Mouse (Mus musculus) MEL (cell line): ENCODE results near the gene Lgr6. TPM values are rescaled to one million over a fixed set of nuclear protein-coding genes. Genes with fewer than 3 reads are reported as not detected.

Source experiments
- DNase-seq: peaks from one replicate; pipeline ENCODE4 v3.0.0; 2011; ENCODE audit warnings: low read depth, low spot score
- H3K27ac ChIP-seq: 2 replicates; pipeline ENCODE4 v1.5.1; 2012; ENCODE audit warnings: low read depth, mild to moderate bottlenecking, control low read depth, low read length, moderate library complexity; ENCODE audit not compliant: control insufficient read depth
- H3K27me3 ChIP-seq, 2 experiments: fragments of 150-350 bp in 1 of 2; sonication (generic) in 1 of 2; 2 replicates each; pipeline ENCODE4 v1.6.1; 2012; ENCODE audit warnings: low read length in 2 of 2, mild to moderate bottlenecking in 2 of 2, improper control_type of control experiment in 1 of 2, moderate library complexity in 1 of 2; ENCODE audit not compliant: insufficient read depth in 2 of 2, control insufficient read depth in 1 of 2
- H3K36me3 ChIP-seq, 2 experiments: 2 replicates each; pipeline ENCODE4 v1.6.1; 2012 to 2014; ENCODE audit warnings: low read length in 2 of 2, improper control_type of control experiment in 1 of 2, inconsistent platforms in 1 of 2, mild to moderate bottlenecking in 1 of 2; ENCODE audit not compliant: insufficient read depth in 2 of 2, control insufficient read depth in 1 of 2
- H3K4me1 ChIP-seq, 2 experiments: fragments of 150-350 bp in 1 of 2; sonication (generic) in 1 of 2; 2 replicates each; pipeline ENCODE4 v1.6.1; 2012; ENCODE audit warnings: low read length in 2 of 2, improper control_type of control experiment in 1 of 2, mild to moderate bottlenecking in 1 of 2; ENCODE audit not compliant: insufficient read depth in 2 of 2, control insufficient read depth in 1 of 2
- H3K4me3 ChIP-seq, 2 experiments: fragments of 150-350 bp in 1 of 2; sonication (generic) in 1 of 2; 2 replicates each; pipeline ENCODE4 v1.5.1; 2012; ENCODE audit warnings: low read depth in 2 of 2, low read length in 2 of 2, mild to moderate bottlenecking in 2 of 2, moderate library complexity in 2 of 2, control low read depth in 1 of 2, improper control_type of control experiment in 1 of 2; ENCODE audit not compliant: control insufficient read depth in 1 of 2, insufficient read depth in 1 of 2
- H3K79me2 ChIP-seq: 2 replicates; pipeline ENCODE4 v1.6.1; 2012; ENCODE audit warnings: mild to moderate bottlenecking, low read length, moderate library complexity; ENCODE audit not compliant: control insufficient read depth, poor library complexity, insufficient read depth
- H3K9ac ChIP-seq: 2 replicates; pipeline ENCODE4 v1.6.1; 2012; ENCODE audit warnings: low read depth, mild to moderate bottlenecking, control low read depth, low read length, moderate library complexity; ENCODE audit not compliant: control insufficient read depth, poor library complexity, severe bottlenecking
- H3K9me3 ChIP-seq: fragments of 150-350 bp; sonication (generic); replicated peaks from 2 replicates; pipeline ENCODE4 v1.6.1; 2012; ENCODE audit warnings: mild to moderate bottlenecking, low read length, improper control_type of control experiment, moderate library complexity; ENCODE audit not compliant: insufficient read depth
- BHLHE40 ChIP-seq: IDR thresholded peaks from 2 replicates; pipeline ENCODE4 v1.6.1; 2012; ENCODE audit warnings: low read depth, mild to moderate bottlenecking, inconsistent platforms, low read length, improper control_type of control experiment, borderline replicate concordance
- CHD2 ChIP-seq: IDR thresholded peaks from 2 replicates; pipeline ENCODE4 v1.6.1; 2011; ENCODE audit warnings: low read length, improper control_type of control experiment
- CTCF ChIP-seq, 3 experiments: IDR thresholded peaks in 2 of 3; conservative IDR thresholded peaks in 1 of 3; 2 replicates each; pipeline ENCODE4 v1.5.1; 2011 to 2012; ENCODE audit warnings: low read length in 3 of 3, low read depth in 2 of 3, mild to moderate bottlenecking in 2 of 3, improper control_type of control experiment in 1 of 3, inconsistent platforms in 1 of 3, mixed read lengths in 1 of 3, moderate library complexity in 1 of 3; ENCODE audit not compliant: control insufficient read depth in 1 of 3, insufficient read depth in 1 of 3, poor library complexity in 1 of 3, severe bottlenecking in 1 of 3
- E2F4 ChIP-seq: IDR thresholded peaks from 2 replicates; pipeline ENCODE4 v1.6.1; 2011; ENCODE audit warnings: low read depth, low read length, improper control_type of control experiment, borderline replicate concordance
- ELF1 ChIP-seq: IDR thresholded peaks from 2 replicates; pipeline ENCODE4 v1.6.1; 2014; ENCODE audit warnings: low read depth, mild to moderate bottlenecking, inconsistent platforms, low read length, improper control_type of control experiment, moderate library complexity
- EP300 ChIP-seq, 2 experiments: IDR thresholded peaks; 2 replicates each; pipeline ENCODE4 v1.6.1; 2011; ENCODE audit warnings: improper control_type of control experiment in 2 of 2, low read length in 2 of 2, low read depth in 1 of 2, mild to moderate bottlenecking in 1 of 2
- ETS1 ChIP-seq: IDR thresholded peaks from 2 replicates; pipeline ENCODE4 v1.6.1; 2012; ENCODE audit warnings: low read depth, mild to moderate bottlenecking, inconsistent platforms, low read length, improper control_type of control experiment, moderate library complexity
- HCFC1 ChIP-seq: IDR thresholded peaks from 2 replicates; pipeline ENCODE4 v1.6.1; 2012; ENCODE audit warnings: low read depth, mild to moderate bottlenecking, inconsistent platforms, low read length, improper control_type of control experiment, moderate library complexity
- JUND ChIP-seq: IDR thresholded peaks from 2 replicates; pipeline ENCODE4 v1.6.1; 2011; ENCODE audit warnings: low read depth, mild to moderate bottlenecking, improper control_type of control experiment, low read length
- KAT2A ChIP-seq: conservative IDR thresholded peaks from 2 replicates; pipeline ENCODE4 v1.6.1; 2012; ENCODE audit warnings: low read depth, low read length, improper control_type of control experiment, inconsistent platforms
- MAFK ChIP-seq: IDR thresholded peaks from 2 replicates; pipeline ENCODE4 v1.6.1; 2011; ENCODE audit warnings: low read depth, mild to moderate bottlenecking, low read length, improper control_type of control experiment, borderline replicate concordance
- MAX ChIP-seq: IDR thresholded peaks from 2 replicates; pipeline ENCODE4 v1.6.1; 2011; ENCODE audit warnings: low read length, improper control_type of control experiment
- MAZ ChIP-seq: IDR thresholded peaks from 2 replicates; pipeline ENCODE4 v1.6.1; 2012; ENCODE audit warnings: low read depth, mild to moderate bottlenecking, inconsistent platforms, low read length, improper control_type of control experiment
- MXI1 ChIP-seq: IDR thresholded peaks from 2 replicates; pipeline ENCODE4 v1.6.1; 2011; ENCODE audit warnings: mild to moderate bottlenecking, low read depth, low read length, improper control_type of control experiment
- MYB ChIP-seq: IDR thresholded peaks from 2 replicates; pipeline ENCODE4 v1.6.1; 2011; ENCODE audit warnings: mild to moderate bottlenecking, low read depth, low read length, improper control_type of control experiment
- NELFE ChIP-seq: IDR thresholded peaks from 2 replicates; pipeline ENCODE4 v1.6.1; 2011; ENCODE audit warnings: low read depth, low read length, improper control_type of control experiment
- NRF1 ChIP-seq: IDR thresholded peaks from 2 replicates; pipeline ENCODE4 v1.6.1; 2014; ENCODE audit warnings: low read depth, mild to moderate bottlenecking, inconsistent platforms, low read length, improper control_type of control experiment, moderate library complexity; ENCODE audit not compliant: poor library complexity, insufficient read depth, severe bottlenecking
- POLR2A ChIP-seq, 2 experiments: IDR thresholded peaks; 2 replicates each; pipeline ENCODE4 v1.6.1; 2011 to 2012; ENCODE audit warnings: low read length in 2 of 2, mild to moderate bottlenecking in 2 of 2, control low read depth in 1 of 2, improper control_type of control experiment in 1 of 2, low read depth in 1 of 2, moderate library complexity in 1 of 2; ENCODE audit not compliant: control insufficient read depth in 1 of 2, insufficient read depth in 1 of 2, poor library complexity in 1 of 2
- POLR2AphosphoS2 ChIP-seq: IDR thresholded peaks from 2 replicates; pipeline ENCODE4 v1.6.1; 2011; ENCODE audit warnings: low read length, improper control_type of control experiment
- RAD21 ChIP-seq: IDR thresholded peaks from 2 replicates; pipeline ENCODE4 v1.6.1; 2011; ENCODE audit warnings: mild to moderate bottlenecking, low read depth, low read length, improper control_type of control experiment
- RCOR1 ChIP-seq: IDR thresholded peaks from 2 replicates; pipeline ENCODE4 v1.6.1; 2012; ENCODE audit warnings: low read depth, mild to moderate bottlenecking, inconsistent platforms, low read length, improper control_type of control experiment
- SIN3A ChIP-seq: IDR thresholded peaks from 2 replicates; pipeline ENCODE4 v1.6.1; 2012; ENCODE audit warnings: low read length, improper control_type of control experiment, inconsistent platforms
- SMC3 ChIP-seq: IDR thresholded peaks from 2 replicates; pipeline ENCODE4 v1.6.1; 2011; ENCODE audit warnings: low read depth, low read length, improper control_type of control experiment
- TAL1 ChIP-seq: IDR thresholded peaks from 2 replicates; pipeline ENCODE4 v1.6.1; 2012; ENCODE audit warnings: mild to moderate bottlenecking, inconsistent platforms, low read length, moderate library complexity, mixed read lengths
- TBP ChIP-seq: IDR thresholded peaks from 2 replicates; pipeline ENCODE4 v1.8.0; 2011; ENCODE audit warnings: low read depth, low read length, improper control_type of control experiment
- TCF12 ChIP-seq: IDR thresholded peaks from 2 replicates; pipeline ENCODE4 v1.6.1; 2014; ENCODE audit warnings: low read depth, mild to moderate bottlenecking, inconsistent platforms, low read length, improper control_type of control experiment, moderate library complexity
- USF1 ChIP-seq: IDR thresholded peaks from 2 replicates; pipeline ENCODE4 v1.6.1; 2014; ENCODE audit warnings: low read depth, mild to moderate bottlenecking, inconsistent platforms, low read length, improper control_type of control experiment, moderate library complexity
- USF2 ChIP-seq, 2 experiments: IDR thresholded peaks; 2 replicates each; pipeline ENCODE4 v1.6.1; 2011 to 2012; ENCODE audit warnings: improper control_type of control experiment in 2 of 2, low read length in 2 of 2, borderline replicate concordance in 1 of 2, inconsistent platforms in 1 of 2, low read depth in 1 of 2, mild to moderate bottlenecking in 1 of 2; ENCODE audit not compliant: insufficient read depth in 1 of 2
- ZC3H11A ChIP-seq: IDR thresholded peaks from 2 replicates; pipeline ENCODE4 v1.6.1; 2012; ENCODE audit warnings: low read depth, mild to moderate bottlenecking, inconsistent platforms, low read length, improper control_type of control experiment
- ZMIZ1 ChIP-seq: IDR thresholded peaks from 2 replicates; pipeline ENCODE4 v1.6.1; 2012; ENCODE audit warnings: low read depth, mild to moderate bottlenecking, inconsistent platforms, low read length, improper control_type of control experiment, moderate library complexity
- ZNF384 ChIP-seq: IDR thresholded peaks from 2 replicates; pipeline ENCODE4 v1.6.1; 2012; ENCODE audit warnings: low read depth, mild to moderate bottlenecking, inconsistent platforms, low read length, improper control_type of control experiment
- polyA plus RNA-seq, 2 experiments: library from polyadenylated mRNA; stranded (reverse) in 1 of 2; unstranded in 1 of 2; fragments of >175 nt in 1 of 2; fragments of >200 nt in 1 of 2; gene quantifications; 2 replicates each; pipeline versions ENCODE4 v1.2.1 to v1.2.4; 2012; ENCODE audit warnings: low replicate concordance in 2 of 2, low read depth in 1 of 2; ENCODE audit not compliant: insufficient read length in 2 of 2, insufficient read depth in 1 of 2, missing spikeins in 1 of 2
- total RNA-seq: library from RNA; depleted of rRNA; stranded (reverse); fragments of 300-350 nt; gene quantifications from 2 replicates; pipeline ENCODE4 v1.2.3, GENCODE M21; 2012

The Lgr6 gene
- total and polyA plus RNA-seq, 3 experiments = 0.04 to 0.10 TPM; not detected in 1

DNA sequence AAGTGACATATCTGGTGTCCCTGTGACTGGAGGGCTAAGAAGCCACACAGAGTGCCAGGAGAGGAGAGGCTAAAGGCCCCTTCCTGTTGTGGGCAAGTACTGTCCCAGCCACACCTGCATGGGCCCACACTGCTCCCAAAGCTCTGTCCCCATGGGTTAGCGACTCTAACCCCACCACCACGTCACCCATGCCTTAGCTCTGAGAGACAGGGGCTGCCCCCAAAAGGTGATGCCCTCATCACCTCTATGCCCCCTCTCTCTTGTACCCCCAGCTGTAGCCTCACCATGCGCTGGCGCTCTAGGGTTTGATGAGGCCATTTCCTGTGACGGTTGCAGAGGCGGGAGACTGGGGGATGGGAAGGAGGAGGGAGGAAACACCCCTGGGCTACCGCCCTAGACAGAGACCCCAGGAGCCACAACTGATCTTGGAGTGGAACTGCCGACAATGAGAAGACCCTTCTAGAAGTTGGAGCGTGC is 27.9 kb upstream of the Lgr6 start (continued):
- TF ChIP-seq MAFK (no peak), NELFE (peak; percentile 59), POLR2AphosphoS2 (no peak; the same call in 1 of the 2 replicates), CTCF (IDR thresholded peaks at IDR 0.05 in 2 of 3, conservative IDR thresholded peaks at IDR 0.05 in 1 of 3; ENCODE audit: control insufficient read depth in 1 of 3, insufficient read depth in 1 of 3, low read depth in 2 of 3, low read length in 3 of 3, poor library complexity in 1 of 3, severe bottlenecking in 1 of 3) (no peak), USF2 (IDR thresholded peaks at IDR 0.05; ENCODE audit: borderline replicate concordance in 1 of 2, insufficient read depth in 1 of 2, low read depth in 1 of 2, low read length in 2 of 2) (no peak), JUND (no peak), MAX (peak; percentile 32), ZMIZ1 (peak; percentile 8; the same call in 1 of the 2 replicates), NRF1 (0 out of 2 replicates have a peak, but pooled peaks have one; percentile 33)

DNA sequence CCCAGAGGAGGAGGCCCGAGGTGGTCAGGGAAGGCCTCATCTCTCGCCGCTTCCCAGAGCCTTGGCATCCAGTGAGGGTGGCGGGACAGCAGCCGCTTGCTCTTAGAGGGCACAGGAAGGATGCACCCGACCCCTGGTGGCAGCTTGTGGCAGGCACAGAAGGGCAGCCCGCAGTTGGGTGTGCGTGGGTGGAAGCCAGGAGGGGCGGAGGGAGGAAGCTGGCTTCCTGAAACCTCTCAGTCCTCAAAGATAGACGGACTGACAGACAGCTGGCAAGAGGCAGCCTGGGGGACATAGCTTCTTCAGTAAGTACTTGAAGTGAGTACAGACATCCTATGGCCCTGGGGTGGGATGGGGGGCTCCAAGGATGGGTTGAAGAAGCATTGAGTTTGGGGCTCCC is 27.4 kb upstream of the Lgr6 start, which contains the start of gene Ptpn7:
Ptpn7 (plus strand) TSS at position 228 of the 400 bp plus-strand sequence.
- peak; percentile 96 for DNase-seq
- Histone ChIP-seq H3K27me3 (no peaks in the 10 kb centered on the region), H3K27ac (peak within 1 kb of the TSS; percentile 99), H3K9ac (peak within 1 kb of the TSS; percentile 97), H3K9me3 (no peaks in the 10 kb centered on the region), H3K79me2 (peaks cover 47% of the 10 kb centered on the region), H3K4me3 (peak within 1 kb of the TSS; percentile 76 to 86), H3K4me1 (peaks cover 8 to 36% of the 10 kb centered on the region in 2 experiments), H3K36me3 (peaks cover 4 to 30% of the 10 kb centered on the region in 2 experiments)
- TF ChIP-seq USF1 (peak; percentile 36; the same call in 1 of the 2 replicates), ZC3H11A (no peak; the same call in 1 of the 2 replicates), E2F4 (no peak), TBP (peak; percentile 72), CTCF (IDR thresholded peaks at IDR 0.05 in 2 of 3, conservative IDR thresholded peaks at IDR 0.05 in 1 of 3; ENCODE audit: control insufficient read depth in 1 of 3, insufficient read depth in 1 of 3, low read depth in 2 of 3, low read length in 3 of 3, poor library complexity in 1 of 3, severe bottlenecking in 1 of 3) (peak; percentile 65 to 81 (median 78)), RCOR1 (peak; percentile 19; the same call in 1 of the 2 replicates), TAL1 (no peak), MYB (0 out of 2 replicates have a peak, but pooled peaks have one; percentile 4), MAZ (peak; percentile 85), KAT2A (peak; percentile 43; the same call in 1 of the 2 replicates), NELFE (peak; percentile 84), POLR2A (IDR thresholded peaks at IDR 0.05; ENCODE audit: control insufficient read depth in 1 of 2, insufficient read depth in 1 of 2, low read depth in 1 of 2, low read length in 2 of 2, poor library complexity in 1 of 2) (peak; percentile 36 to 76; a peak in 2 of 4 replicates), ZMIZ1 (peak; percentile 87), POLR2AphosphoS2 (peak; percentile 83), NRF1 (peak; percentile 18; the same call in 1 of the 2 replicates), BHLHE40 (no peak), CHD2 (no peak), USF2 (IDR thresholded peaks at IDR 0.05; ENCODE audit: borderline replicate concordance in 1 of 2, insufficient read depth in 1 of 2, low read depth in 1 of 2, low read length in 2 of 2) (no peak), ZNF384 (no peak), SIN3A (peak; percentile 94), RAD21 (peak; percentile 22), SMC3 (peak; percentile 40), HCFC1 (peak; percentile 63), ELF1 (peak; percentile 69), MAX (peak; percentile 41; the same call in 1 of the 2 replicates), JUND (0 out of 2 replicates have a peak, but pooled peaks have one; percentile 35), EP300 (IDR thresholded peaks at IDR 0.05; ENCODE audit: low read depth in 1 of 2, low read length in 2 of 2) (peak; percentile 36 to 71; a peak in 3 of 4 replicates), ETS1 (peak; percentile 87), MXI1 (peak; percentile 62; the same call in 1 of the 2 replicates), TCF12 (peak; percentile 70)
